Mouse (Mus musculus): Measurements from ENCODE around the gene Dgki.

Dgki gene

GRCm38 (mm10) chr6:37292068-37292467 lies 7.9 kb downstream of the Dgki start:
- DNase-seq (ENCODE audit: low spot score): no peak

GRCm38 (mm10) chr6:37291171-37291570 lies 8.8 kb downstream of the Dgki start:
- DNase-seq (ENCODE audit: low spot score): no peak

GRCm38 (mm10) chr6:37290691-37291090 lies 9.3 kb downstream of the Dgki start:
- DNase-seq (ENCODE audit: low spot score): no peak

DNA sequence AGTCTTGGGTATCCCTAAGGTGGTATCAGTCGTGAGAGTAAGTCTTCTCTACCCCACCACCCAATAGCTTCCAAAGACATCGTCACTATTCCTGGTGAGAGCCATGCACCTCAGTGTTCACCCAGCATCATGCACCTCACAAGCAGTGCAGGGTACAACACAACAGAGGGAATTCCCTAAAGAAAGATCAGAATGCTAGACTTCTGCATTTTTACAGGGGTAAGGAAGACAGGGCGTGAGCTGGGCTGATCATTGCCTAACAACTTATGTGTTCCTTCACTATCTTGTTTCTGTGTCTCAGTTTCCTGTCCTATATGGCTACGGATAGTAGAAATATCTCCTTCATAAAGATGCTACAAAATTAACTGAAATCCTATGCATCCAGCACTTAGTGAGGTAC lies 13.8 kb downstream of the Dgki start:
- no peak for DNase-seq (ENCODE audit: low spot score)

- DNase-seq (ENCODE audit: low spot score): no peak
Measured at GRCm38 (mm10) chr6:37284879-37285278, 15.1 kb downstream of the Dgki start.

- DNase-seq (ENCODE audit: low spot score): no peak
Measured at GRCm38 (mm10) chr6:37283336-37283735, 16.6 kb downstream of the Dgki start.

GRCm38 (mm10) chr6:37282659-37283058 lies 17.3 kb downstream of the Dgki start:
- DNase-seq (ENCODE audit: low spot score): no peak

DNA sequence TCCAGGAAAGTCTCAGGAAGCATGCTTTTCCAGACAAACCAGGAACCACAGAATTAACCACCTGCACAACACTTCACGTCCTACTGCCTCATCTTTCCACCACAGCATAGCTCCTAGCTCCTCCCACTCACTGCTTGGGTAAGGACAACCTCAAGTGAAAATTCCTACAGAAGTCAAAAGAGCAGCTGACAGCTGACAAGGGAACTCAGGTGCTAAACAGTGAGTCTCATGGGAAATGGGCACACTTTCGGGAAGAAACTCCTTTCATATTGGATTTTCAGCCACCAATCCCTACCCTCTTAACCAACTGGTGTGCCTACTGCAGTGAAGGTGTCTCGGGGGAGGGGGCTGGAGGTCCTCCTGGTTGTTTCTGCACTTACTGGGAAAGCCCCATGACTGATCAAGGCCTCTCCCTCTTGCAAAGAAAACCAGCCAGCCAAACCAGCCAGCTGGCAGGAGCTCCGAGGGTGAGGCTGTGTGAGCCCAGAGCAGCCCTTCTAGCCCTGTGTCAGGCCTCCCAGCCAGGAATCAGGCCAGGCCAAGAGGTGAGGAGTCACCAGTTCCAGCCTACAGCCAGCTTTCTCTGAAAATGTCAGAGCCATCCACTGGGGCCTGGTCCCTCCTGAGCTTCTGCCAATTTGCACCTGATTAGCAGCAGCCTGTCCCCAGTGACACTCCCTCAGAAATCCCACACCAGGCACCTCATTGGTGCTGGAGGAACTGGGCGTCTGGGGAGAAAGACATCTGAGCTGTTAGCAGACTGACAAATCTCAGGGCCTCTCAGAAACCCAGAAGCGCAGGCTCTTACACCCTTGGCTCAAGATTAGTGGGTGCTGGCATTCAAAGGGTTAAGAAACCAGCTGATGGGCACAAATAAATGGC lies 22.9 kb downstream of the Dgki start:
- DNase-seq (ENCODE audit: low spot score): no peak

- DNase-seq (ENCODE audit: low spot score): no peak
Measured at GRCm38 (mm10) chr6:37276181-37276580, 23.8 kb downstream of the Dgki start.

- no peak for DNase-seq (ENCODE audit: low spot score)
Measured at GRCm38 (mm10) chr6:37270905-37271591, 28.9 kb downstream of the Dgki start.

- no peak for DNase-seq (ENCODE audit: low spot score)
Measured at GRCm38 (mm10) chr6:37268589-37268988, 31.4 kb downstream of the Dgki start.

- no peak for DNase-seq (ENCODE audit: low spot score)
Measured at GRCm38 (mm10) chr6:37267952-37268351, 32.0 kb downstream of the Dgki start.

- DNase-seq (ENCODE audit: low spot score): no peak
Measured at GRCm38 (mm10) chr6:37262486-37262885, 37.5 kb downstream of the Dgki start.

DNA sequence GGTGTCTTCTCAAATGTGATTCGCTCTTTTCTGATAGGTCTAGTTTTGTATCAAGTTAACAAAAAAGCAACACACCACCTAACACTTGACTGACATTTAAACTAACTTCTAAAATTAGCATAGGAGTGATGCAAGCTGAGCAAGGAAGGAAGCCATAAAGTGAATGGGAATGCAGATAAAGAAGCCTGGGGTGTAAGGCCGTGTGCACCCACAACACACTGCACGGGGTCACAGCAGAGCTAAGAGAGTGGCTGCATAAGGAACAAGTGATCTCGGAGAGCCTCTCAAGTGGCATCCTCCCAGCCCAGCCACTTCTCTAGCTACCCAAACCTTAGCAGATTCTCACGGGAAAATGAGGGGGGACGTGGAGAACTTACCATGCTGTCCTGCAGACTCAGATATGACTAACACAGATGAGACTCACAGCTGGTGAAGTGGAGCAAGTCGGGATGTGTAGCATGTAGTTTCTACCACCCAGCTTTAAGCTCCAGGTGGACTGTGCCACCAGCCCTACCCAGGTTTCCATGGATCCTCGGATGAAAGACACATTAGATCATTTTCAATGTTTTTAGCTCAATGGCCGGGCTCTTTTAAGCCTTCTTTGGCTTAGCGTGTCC lies 38.6 kb downstream of the Dgki start:
- DNase-seq (ENCODE audit: low spot score): no peak

DNA sequence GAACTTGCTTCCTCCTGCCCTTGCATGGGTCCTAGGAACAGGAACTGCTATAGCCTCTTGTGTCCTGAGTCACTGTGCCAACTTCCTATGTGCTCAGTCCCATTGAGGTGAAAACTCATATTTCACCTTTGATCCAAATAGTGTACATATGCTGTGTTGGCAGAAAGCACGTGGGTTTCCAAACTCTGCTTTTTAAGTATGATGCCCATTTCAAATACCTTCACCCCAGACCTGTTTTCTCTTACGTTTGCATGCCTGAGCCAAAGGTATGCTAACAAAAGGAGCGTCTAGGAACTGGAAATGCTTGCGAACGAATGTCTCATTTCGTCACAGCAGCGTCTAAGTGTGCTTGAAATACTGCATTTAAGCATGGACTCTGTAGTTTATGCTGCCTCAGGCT lies 41.3 kb downstream of the Dgki start:
- DNase-seq (ENCODE audit: low spot score): no peak

DNA sequence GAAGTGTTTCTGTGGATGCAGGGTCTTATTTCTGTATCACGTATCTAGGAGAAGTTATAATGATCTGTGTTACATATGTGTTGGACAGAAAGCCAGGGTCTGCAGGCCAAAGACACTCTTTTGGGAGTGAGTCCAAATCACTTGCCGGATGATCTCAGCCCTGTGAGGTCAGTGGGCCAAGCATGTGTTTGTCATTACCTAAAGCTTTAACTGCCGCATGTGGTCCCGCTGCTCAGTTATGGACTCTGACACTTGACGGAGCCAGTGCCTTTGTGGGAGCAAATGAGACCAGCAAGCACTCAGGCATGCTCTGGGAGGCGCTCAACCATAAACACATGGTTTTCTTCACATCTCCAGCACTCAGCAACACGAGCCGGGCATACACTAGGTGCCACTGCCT lies 45.8 kb downstream of the Dgki start:
- DNase-seq (ENCODE audit: low spot score): no peak

GRCm38 (mm10) chr6:37252536-37252935 lies 47.4 kb downstream of the Dgki start:
- DNase-seq (ENCODE audit: low spot score): no peak

DNA sequence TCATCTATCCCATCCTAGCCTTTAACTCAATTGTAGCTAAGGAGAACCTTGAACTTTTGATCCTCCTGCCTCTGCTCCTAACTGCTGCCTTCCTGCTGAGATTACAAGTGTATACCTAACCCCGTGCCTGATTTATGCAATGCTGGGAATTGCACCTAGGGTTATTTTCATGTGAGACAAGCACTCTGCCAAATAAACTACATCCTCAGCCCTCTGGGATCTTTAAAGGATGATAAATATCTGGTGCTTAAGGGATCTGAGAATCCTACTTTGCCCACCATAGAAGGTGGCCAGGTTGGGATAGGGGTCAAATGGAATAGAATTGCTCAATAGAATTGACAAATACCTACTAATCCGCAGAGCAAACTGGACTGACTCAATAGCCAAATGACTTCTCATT lies 49.3 kb downstream of the Dgki start:
- no peak for DNase-seq (ENCODE audit: low spot score)

DNA sequence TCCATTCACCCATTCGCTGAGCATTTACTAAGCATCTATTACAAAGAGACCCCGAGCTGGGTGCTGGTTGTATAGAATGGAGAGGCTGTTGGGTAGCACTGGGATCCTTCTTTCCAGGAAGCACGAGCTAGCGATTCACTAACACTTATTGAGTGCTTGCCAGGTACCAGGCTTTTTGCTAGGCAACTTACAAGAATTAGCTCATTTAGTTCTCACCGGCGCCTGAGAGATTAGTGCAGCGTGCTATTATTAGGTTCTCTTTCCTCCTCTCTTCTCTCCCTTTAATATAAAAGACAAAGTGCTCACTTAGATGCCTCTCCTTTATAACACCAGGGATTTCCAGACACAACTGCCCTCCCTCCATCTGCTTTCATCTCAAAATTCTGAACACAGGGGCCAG lies 54.2 kb downstream of the Dgki start:
- DNase-seq (ENCODE audit: low spot score): no peak

GRCm38 (mm10) chr6:37244074-37244473 lies 55.9 kb downstream of the Dgki start:
- DNase-seq (ENCODE audit: low spot score): no peak

DNA sequence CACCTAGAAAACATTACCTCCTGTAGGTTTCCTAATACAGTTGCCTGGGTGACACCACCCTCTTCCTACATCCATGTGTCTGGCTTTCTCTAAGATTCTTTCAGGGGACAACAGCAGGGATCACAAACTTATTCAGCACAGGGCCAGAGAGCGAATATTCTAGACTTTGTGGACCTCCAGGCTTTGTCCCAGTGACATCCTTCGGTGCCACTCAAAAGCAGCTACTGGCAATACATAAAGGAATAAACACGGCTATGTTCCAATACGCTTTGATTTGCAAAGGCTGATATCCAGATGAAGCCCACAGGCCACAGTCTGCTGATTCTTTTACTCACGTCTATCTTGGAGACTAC lies 57.2 kb downstream of the Dgki start:
- no peak for DNase-seq (ENCODE audit: low spot score)

DNA sequence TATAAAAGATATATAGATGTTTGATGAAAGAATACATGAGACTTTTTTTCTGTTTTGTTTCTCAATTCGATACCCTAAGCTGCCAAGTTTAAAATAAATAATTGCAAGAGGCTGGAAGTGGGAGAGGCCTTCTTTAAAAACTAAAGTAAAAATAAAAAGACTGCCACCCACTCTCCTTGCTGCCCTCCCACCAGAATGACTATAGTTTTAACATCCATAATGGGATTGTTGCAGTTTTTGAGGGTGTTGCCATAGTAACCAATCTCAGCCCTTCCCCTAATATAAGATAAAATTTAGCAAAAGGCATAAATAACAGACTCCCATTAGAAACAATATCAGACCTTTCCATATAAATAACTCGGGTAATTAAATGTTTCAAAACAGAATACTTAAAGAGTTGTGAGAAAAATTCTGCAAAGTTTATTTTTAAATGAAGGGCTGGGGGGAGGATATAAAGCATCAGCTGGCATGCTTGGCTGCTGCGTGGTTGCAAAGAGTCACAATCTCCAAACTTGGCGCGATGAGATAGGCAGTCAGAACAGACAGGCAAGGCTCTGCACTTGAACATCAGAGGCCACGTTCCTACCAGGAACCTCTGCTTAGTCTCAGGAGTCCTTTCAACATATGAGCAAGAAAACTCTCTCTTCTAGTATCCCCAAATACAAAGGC lies 57.8 kb downstream of the Dgki start:
- no peak for DNase-seq (ENCODE audit: low spot score)

DNA sequence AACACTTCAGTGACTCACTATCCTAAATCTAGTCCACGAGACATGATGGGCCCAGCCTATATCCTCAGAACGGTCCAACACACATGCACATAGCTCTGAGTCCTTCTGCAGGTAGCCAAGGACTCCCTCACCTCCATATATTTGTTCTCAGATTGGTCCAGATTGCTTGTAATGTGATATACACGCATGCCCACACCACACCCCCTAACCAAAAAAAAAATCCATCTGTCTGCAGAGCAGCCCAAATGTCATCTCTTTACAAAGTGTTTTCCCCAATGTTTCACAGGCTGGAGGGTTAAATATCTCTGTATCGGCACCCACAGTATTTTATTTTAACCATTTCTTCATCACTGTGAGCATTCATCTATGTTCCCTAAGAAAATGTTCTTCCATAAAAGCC lies 58.5 kb downstream of the Dgki start:
- no peak for DNase-seq (ENCODE audit: low spot score)

Measured in T-cell, adult 2 months (primary cell).